Mouse (Mus musculus) midbrain, embryonic 15.5 days (tissue): ENCODE measurements around the gene Arpp21. TPM values are rescaled to one million over a fixed set of nuclear protein-coding genes. Genes with fewer than 3 reads are reported as not detected.

Source experiments
- ATAC-seq: fragments of 200-750 bp; cut with Nextera tagmentation; replicated peaks from 2 replicates; pipeline ENCODE4 v1.8.0; 2017; ENCODE audit warnings: moderate TSS enrichment
- H3K27ac ChIP-seq: fragments of 300-500 bp; sonication (generic); 2 replicates; pipeline ENCODE4 v1.5.1; 2015; ENCODE audit warnings: mild to moderate bottlenecking, inconsistent platforms
- H3K27me3 ChIP-seq: fragments of 300-500 bp; sonication (generic); replicated peaks from 2 replicates; pipeline ENCODE4 v1.6.1; 2015; ENCODE audit warnings: inconsistent platforms
- H3K36me3 ChIP-seq: fragments of 300-500 bp; sonication (generic); replicated peaks from 2 replicates; pipeline ENCODE4 v1.6.1; 2015; ENCODE audit warnings: inconsistent platforms
- H3K4me1 ChIP-seq: fragments of 300-500 bp; sonication (generic); 2 replicates; pipeline ENCODE4 v1.6.1; 2015; ENCODE audit warnings: inconsistent platforms
- H3K4me2 ChIP-seq: fragments of 300-500 bp; sonication (generic); 2 replicates; pipeline ENCODE4 v1.6.1; 2015; ENCODE audit warnings: inconsistent platforms, mild to moderate bottlenecking, moderate library complexity
- H3K4me3 ChIP-seq: fragments of 300-500 bp; sonication (generic); 2 replicates; pipeline ENCODE4 v1.5.1; 2015; ENCODE audit warnings: mild to moderate bottlenecking, inconsistent platforms
- H3K9ac ChIP-seq: fragments of 300-500 bp; sonication (generic); 2 replicates; pipeline ENCODE4 v1.6.1; 2015; ENCODE audit warnings: mild to moderate bottlenecking, inconsistent platforms
- H3K9me3 ChIP-seq: fragments of 300-500 bp; sonication (generic); 2 replicates; pipeline ENCODE4 v1.6.1; 2016; ENCODE audit warnings: inconsistent platforms
- WGBS: fragments of 180-500 bp; shearing (Covaris S2); methylation state at CpG from one replicate; pipeline ENCODE4 v1.1.7; 2015; ENCODE audit warnings: mixed read lengths; 5-methylcytosine and 5-hydroxymethylcytosine counted together
- polyA plus RNA-seq: library from polyadenylated mRNA; unstranded; fragments of >200 nt; fragmentation: Nextera tagmentation; extraction: Ambion mirVana; gene quantifications from 2 replicates; pipeline ENCODE4 v1.2.1, GENCODE M21; 2015

The Arpp21 gene
- polyA plus RNA-seq: 52.1 and 56.4 TPM in 2 replicates

DNA sequence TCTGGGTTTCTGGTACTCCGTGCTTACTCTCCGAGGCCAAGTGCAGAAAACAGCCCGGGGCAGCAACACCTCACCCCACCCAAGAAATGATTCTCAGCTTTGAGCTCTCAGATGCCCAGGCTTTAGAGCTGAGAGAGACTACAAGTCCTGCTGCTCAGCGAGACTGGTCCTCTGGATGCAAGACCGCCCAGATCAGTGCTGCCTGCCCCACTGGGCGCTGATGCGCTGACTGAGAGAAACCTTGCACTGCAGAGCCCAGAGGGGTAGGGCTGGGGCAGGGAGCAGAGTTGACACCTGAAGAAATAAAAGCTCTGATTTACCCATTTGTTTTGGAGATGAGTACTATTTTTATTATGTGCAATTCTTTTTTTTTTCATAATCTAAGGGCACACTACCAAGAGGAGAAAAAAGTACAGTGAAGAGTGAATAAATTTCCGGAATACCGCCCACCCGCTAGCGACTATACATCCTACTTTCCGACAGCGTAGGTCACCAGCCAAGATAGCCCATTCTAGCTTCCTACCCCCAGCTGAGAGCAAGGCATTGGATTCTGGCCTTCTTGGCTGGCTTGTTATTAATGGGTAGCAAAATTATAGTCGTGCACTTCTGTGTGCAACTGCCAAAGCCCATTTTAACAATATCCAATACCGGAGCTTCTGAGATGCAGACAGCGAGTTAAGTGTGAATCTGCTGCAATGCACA, at the start of gene Arpp21:
Gene Arpp21, minus strand, starts transcription at position 243 of the 702 bp plus-strand sequence.
- Histone ChIP-seq H3K4me3 (peak within 1 kb of the TSS; percentile 58), H3K27me3 (no peaks in the 10 kb centered on the region), H3K27ac (peak within 1 kb of the TSS; percentile 93), H3K9ac (peak within 1 kb of the TSS; percentile 77), H3K36me3 (no peaks in the 10 kb centered on the region), H3K4me1 (peaks cover 3% of the 10 kb centered on the region; the same call in 1 of the 2 replicates), H3K9me3 (no peaks in the 10 kb centered on the region), H3K4me2 (peak within 1 kb of the TSS; percentile 75)
- 14% methylated on average over 16 of the region's 16 CpGs for WGBS
- ATAC-seq: peak; percentile 77

DNA sequence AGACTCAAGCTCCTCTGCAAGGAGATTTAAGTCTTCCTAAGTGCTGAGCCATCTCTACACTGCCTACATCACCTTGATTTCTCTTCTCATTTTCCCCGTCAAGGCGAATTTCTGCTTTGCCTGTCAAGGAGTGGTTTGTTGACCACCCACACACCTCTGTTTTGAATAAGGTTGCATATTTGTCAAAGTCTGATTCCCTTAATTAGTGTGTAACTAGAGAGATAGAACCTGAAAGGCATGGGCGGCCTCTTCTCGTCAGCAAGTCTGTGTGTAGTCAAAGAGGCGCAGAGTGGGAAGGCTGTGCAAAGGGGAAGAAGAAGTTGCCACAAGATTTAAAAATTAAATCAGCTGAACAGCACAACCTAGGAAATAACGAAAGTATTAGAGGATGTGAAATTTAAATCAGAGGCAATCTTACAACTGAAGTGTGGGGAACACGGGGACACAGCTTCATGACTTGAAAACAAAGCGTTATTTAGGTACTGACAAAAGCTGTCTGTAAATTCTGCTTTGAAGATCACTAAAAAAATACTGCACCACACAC, 36.8 kb upstream of the Arpp21 start:
- Histone ChIP-seq H3K4me3 (no peak overlapping the region), H3K36me3 (no peaks in the 10 kb centered on the region), H3K27ac (no peak overlapping the region), H3K4me2 (no peak overlapping the region), H3K27me3 (no peaks in the 10 kb centered on the region), H3K9ac (no peak overlapping the region), H3K4me1 (no peaks in the 10 kb centered on the region), H3K9me3 (no peaks in the 10 kb centered on the region)
- WGBS: 86% methylated on average over 8 of the region's 8 CpGs
- no peak for ATAC-seq

DNA sequence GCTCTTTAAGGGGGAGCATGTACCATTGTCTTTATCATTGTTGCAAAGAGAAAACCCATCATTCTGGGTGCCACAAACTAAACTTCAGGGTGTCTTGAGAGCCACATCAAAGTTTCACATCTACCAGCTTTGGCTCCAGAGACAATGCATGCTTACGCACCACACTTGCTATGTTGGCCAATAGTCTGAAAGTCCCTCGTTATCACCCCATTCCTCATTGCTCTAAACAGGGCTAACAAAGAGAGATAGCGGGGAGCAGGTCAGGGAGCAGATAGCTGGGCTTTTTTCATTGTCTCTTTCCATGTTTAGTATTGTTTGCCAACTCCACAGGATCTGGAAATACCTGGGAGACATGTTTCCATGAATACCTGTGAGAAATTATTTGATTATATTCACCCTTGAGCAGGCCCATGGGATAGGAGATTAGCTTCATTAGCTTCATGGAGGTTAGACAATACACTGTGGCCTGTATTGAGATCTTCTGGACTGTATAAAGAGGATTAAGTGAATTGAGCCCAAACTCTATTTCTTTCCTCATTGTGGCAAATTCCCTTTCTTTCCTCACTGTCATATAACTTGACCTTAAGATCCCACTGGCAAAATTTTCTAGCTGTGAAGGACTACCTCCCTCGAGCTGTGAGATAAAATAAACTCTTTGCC, 29.4 kb upstream of the Arpp21 start:
- Histone ChIP-seq H3K4me1 (no peaks in the 10 kb centered on the region), H3K4me3 (no peak overlapping the region), H3K9me3 (no peaks in the 10 kb centered on the region), H3K36me3 (no peaks in the 10 kb centered on the region), H3K27ac (no peak overlapping the region), H3K4me2 (no peak overlapping the region), H3K9ac (no peak overlapping the region), H3K27me3 (no peaks in the 10 kb centered on the region)
- WGBS: 58% methylated on average over 4 of the region's 4 CpGs
- ATAC-seq: no peak

DNA sequence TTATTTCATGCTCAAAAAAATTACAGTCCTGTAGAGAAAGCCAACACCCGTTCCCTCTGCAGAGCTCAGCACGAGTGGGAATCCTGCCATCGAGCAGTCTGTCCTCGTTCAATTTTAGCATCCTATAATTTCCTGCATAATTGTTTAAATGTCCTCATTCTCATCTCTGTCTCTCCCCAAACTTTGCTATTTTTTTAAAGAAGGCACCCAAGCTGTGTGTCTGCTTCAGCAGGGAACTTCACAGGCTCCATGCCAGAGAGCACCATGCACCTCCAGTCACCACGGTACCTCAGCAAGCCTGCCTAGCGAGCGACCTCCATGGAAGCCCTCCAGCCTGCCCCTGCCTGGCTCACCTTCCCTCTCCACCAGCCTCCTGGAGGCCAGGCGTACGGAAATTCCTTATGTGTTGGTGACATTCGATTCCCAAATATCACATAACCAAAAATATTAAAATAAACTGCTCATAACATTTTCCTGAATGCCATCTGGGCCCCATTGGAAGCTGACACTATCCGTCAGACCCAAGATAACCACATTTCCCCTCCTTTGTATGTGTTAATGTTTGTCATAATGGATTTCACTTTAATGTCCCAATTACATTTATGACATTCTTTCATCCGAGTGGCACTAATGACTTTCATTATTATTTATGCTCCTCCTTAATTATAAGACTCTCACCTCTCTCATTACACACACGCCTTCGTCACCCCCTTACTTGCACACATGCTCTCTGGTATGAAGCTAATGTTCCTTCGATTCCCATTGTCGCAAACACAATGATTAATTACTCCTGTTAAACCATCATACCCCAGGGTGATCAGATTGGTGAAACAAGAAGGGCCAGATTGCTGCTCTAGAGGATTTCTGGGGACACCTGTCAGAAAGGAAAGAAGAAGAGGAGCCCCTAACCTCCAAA, 26.5 kb upstream of the Arpp21 start:
- H3K9ac ChIP-seq: no peak overlapping the region
- H3K36me3 ChIP-seq: no peaks in the 10 kb centered on the region
- H3K27me3 ChIP-seq: no peaks in the 10 kb centered on the region
- no peak overlapping the region for H3K4me3 ChIP-seq
- no peak overlapping the region for H3K4me2 ChIP-seq
- no peak for ATAC-seq
- no peaks in the 10 kb centered on the region for H3K9me3 ChIP-seq
- WGBS: 85% methylated on average over 16 of the region's 16 CpGs
- H3K4me1 ChIP-seq: no peaks in the 10 kb centered on the region
- H3K27ac ChIP-seq: no peak overlapping the region

DNA sequence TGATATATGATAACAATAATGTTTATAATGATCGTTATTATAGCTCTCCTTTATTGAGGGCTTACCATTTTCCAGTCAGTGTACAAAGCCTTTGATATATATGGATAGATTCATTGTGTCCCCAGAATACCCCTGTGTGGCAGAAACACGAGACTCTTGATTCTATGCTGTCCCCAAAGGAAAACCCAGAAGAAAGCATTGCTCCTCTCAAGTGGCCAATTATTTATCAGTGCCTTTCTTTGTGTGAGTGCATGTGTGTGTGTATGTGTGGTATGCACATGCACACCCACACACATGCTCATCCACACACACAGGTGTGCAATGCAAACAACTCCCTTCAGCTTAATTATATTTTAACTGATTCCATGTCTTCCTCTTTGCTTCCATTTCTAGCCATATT, 25.8 kb upstream of the Arpp21 start:
- no peak for ATAC-seq
- H3K4me2 ChIP-seq: no peak overlapping the region
- 59% methylated on average over 2 of the region's 2 CpGs for WGBS
- no peaks in the 10 kb centered on the region for H3K4me1 ChIP-seq
- no peaks in the 10 kb centered on the region for H3K36me3 ChIP-seq
- no peaks in the 10 kb centered on the region for H3K27me3 ChIP-seq
- no peak overlapping the region for H3K9ac ChIP-seq
- no peaks in the 10 kb centered on the region for H3K9me3 ChIP-seq
- H3K27ac ChIP-seq: no peak overlapping the region
- H3K4me3 ChIP-seq: no peak overlapping the region

DNA sequence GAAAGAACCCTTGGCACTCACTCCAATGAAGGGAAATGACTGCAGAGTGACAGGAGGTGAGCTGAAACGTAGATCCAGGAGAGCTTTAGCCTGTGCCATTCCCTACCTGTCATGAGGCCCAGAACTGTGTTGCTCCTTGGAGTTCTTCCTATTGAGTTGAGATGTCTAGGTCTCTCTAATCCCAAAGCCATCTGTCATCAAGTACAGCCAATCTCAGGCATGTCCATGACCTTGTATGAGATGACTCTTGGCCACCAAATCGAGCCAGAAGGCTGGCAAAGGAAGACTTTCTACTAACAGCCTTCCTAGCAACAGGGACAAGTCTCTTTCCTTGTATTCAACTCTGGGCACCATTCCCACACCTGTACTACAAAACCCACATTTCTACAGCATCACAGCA, 25.0 kb upstream of the Arpp21 start:
- Histone ChIP-seq H3K4me2 (no peak overlapping the region), H3K9ac (no peak overlapping the region), H3K4me3 (no peak overlapping the region), H3K4me1 (no peaks in the 10 kb centered on the region), H3K27ac (no peak overlapping the region), H3K9me3 (no peaks in the 10 kb centered on the region), H3K36me3 (no peaks in the 10 kb centered on the region), H3K27me3 (no peaks in the 10 kb centered on the region)
- WGBS: 76% methylated on average over 2 of the region's 2 CpGs
- no peak for ATAC-seq

DNA sequence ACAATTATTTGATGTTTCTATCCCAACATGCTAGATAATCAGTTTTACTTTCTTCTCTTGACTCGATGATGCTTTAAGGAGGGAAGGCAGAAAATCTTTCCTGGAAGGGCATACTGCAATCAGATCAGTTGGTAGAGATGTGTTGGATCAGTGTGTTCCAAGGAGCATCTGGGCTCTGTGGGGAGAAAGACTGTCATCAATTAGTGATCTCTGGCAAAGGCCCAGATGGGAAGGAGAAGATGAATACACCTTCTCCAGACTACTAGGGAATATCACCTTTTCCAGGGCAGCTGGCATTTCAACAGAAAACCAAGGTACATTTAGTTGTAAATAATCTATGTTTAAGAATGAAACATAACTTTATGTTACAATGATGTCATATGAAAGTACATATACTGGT, 22.8 kb upstream of the Arpp21 start:
- Histone ChIP-seq H3K4me2 (no peak overlapping the region), H3K36me3 (no peaks in the 10 kb centered on the region), H3K9me3 (no peaks in the 10 kb centered on the region), H3K4me1 (no peaks in the 10 kb centered on the region), H3K4me3 (no peak overlapping the region), H3K27ac (no peak overlapping the region), H3K27me3 (no peaks in the 10 kb centered on the region), H3K9ac (no peak overlapping the region)
- WGBS: 82% methylated on average over 1 of the region's 1 CpGs
- ATAC-seq: no peak

DNA sequence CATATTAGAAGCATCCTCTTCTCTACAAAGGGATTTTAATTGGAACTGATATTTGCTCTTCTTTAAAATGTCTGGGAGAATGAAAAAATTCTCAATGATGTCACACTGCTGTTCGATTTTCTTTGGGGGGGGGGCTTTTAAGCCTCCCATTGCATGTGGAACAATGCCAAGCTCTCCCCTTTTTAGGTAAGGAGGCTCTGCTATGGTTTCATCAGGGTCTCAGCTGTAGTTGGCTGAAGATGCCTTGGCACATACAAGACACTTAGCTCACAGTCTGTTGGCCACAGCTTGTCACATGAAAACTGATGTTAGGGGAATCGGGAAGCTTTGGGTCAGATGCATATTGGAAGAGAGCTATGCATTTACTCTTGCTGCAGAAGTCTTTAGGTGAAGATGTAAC, 20.2 kb upstream of the Arpp21 start:
- Histone ChIP-seq H3K4me2 (no peak overlapping the region), H3K27me3 (no peaks in the 10 kb centered on the region), H3K9me3 (no peaks in the 10 kb centered on the region), H3K36me3 (no peaks in the 10 kb centered on the region), H3K4me3 (no peak overlapping the region), H3K27ac (no peak overlapping the region), H3K4me1 (no peaks in the 10 kb centered on the region), H3K9ac (no peak overlapping the region)
- no peak for ATAC-seq
- 71% methylated on average over 2 of the region's 2 CpGs for WGBS

DNA sequence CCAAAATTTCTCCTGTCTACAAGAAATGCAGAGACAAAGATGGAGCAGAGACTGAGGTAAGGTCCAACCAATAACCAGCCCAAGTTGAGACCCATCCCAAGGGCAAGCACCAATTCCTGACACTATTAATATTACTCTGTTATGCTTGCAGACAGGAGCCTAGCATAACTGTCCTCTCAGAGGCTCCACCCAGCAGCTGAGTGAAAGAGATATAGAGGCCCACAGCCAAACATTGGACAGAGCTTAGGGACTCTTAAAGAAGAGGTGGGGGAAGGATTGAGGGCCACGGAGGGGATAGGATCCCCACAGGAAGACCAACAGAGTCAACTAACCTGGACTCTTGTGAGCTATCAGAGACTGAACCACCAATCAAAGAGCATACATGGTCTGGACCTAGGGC, 18.0 kb upstream of the Arpp21 start:
- no peak overlapping the region for H3K4me2 ChIP-seq

DNA sequence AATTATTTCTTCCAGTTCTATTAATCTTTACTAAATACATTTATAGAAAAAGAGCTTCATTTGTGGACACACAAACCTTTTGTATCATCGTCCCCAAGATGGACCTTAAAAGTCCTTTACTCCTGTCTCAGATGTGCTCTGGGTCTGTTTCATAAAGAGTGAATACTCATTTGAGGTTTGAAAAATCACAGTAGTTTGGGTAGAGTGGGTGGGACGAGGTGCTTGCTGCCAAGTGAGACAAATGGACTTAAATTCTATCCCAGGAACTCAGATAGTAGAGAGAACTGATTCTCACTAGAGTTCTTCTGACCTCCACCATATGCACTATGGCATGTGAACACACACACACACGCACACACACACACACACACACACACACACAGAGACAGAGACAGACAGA, 16.1 kb upstream of the Arpp21 start:
- H3K27ac ChIP-seq: no peak overlapping the region
- no peaks in the 10 kb centered on the region for H3K27me3 ChIP-seq
- H3K4me1 ChIP-seq: no peaks in the 10 kb centered on the region
- no peak overlapping the region for H3K4me3 ChIP-seq
- no peaks in the 10 kb centered on the region for H3K9me3 ChIP-seq
- H3K36me3 ChIP-seq: no peaks in the 10 kb centered on the region
- no peak overlapping the region for H3K9ac ChIP-seq
- no peak for ATAC-seq
- 85% methylated on average over 3 of the region's 3 CpGs for WGBS
- H3K4me2 ChIP-seq: no peak overlapping the region

More for the DNA sequence above, 18.0 kb upstream of the Arpp21 start:
- Histone ChIP-seq H3K36me3 (no peaks in the 10 kb centered on the region), H3K9ac (no peak overlapping the region), H3K4me1 (no peaks in the 10 kb centered on the region), H3K9me3 (no peaks in the 10 kb centered on the region), H3K27me3 (no peaks in the 10 kb centered on the region), H3K27ac (no peak overlapping the region), H3K4me3 (no peak overlapping the region)
- ATAC-seq: no peak
- 94% methylated on average over 1 of the region's 1 CpGs for WGBS

DNA sequence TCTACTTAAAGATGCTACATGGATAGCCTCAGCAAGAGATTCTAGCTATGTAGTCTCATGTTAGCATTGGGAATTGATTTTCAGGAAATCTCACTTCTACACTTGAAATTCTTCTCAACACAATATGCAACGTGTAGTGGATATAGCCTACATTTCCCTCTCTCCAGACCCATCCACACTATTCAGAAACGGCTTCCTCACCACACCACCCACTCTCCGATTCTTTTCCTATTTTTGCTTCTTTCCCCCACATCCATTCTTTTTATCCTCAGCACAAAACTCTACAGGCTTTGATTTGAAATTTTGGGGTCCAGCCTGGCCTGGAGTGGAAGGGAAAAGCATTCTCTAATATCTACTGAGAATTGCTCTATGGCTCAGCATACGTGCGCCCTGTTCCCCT, 15.6 kb upstream of the Arpp21 start:
- ATAC-seq: no peak
- H3K36me3 ChIP-seq: no peaks in the 10 kb centered on the region

DNA sequence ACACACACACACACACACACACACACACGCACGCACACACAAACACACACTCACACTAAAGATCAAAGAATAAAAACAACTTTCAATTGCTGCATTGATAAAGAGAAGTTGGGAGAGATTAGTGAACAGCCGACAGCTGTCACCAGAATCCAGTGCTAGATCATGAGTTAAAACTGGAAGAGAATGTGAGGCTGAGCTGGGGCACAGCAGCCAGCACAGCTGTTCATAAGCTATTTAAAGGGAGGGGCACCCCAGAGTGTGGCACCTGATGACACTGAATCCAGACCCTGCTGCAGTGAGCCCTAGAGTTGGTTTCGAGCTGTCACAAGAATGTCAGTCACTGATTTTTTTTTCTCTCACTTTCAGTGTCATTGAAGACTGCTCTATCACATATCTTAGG, 14.0 kb upstream of the Arpp21 start:
- Histone ChIP-seq H3K4me2 (no peak overlapping the region), H3K4me1 (no peaks in the 10 kb centered on the region), H3K9ac (no peak overlapping the region), H3K9me3 (no peaks in the 10 kb centered on the region), H3K36me3 (no peaks in the 10 kb centered on the region), H3K27ac (no peak overlapping the region), H3K4me3 (no peak overlapping the region), H3K27me3 (no peaks in the 10 kb centered on the region)
- ATAC-seq: no peak
- 81% methylated on average over 4 of the region's 4 CpGs for WGBS

More for the DNA sequence above, 15.6 kb upstream of the Arpp21 start:
- H3K4me3 ChIP-seq: no peak overlapping the region
- no peak overlapping the region for H3K4me2 ChIP-seq
- no peak overlapping the region for H3K27ac ChIP-seq
- H3K9me3 ChIP-seq: no peaks in the 10 kb centered on the region
- no peaks in the 10 kb centered on the region for H3K27me3 ChIP-seq
- 87% methylated on average over 5 of the region's 5 CpGs for WGBS
- no peaks in the 10 kb centered on the region for H3K4me1 ChIP-seq
- no peak overlapping the region for H3K9ac ChIP-seq
